Mouse (Mus musculus): Measurements from ENCODE around the gene Gss.
"Not testable (repeated sequence)": the region's sequence is repeated elsewhere in the genome, so short reads cannot be mapped to it uniquely, and the experiment has no call there.

Gss gene

GRCm38 (mm10) chr2:155619817-155620216 lies 27.2 kb upstream of the Gss start:
- CTCF ChIA-PET = interaction anchor here (0.6 kb wide), 1 partner anchor 24 kb away, joined by 4 read pairs; no protein-coding TSS in a partner anchor

DNA sequence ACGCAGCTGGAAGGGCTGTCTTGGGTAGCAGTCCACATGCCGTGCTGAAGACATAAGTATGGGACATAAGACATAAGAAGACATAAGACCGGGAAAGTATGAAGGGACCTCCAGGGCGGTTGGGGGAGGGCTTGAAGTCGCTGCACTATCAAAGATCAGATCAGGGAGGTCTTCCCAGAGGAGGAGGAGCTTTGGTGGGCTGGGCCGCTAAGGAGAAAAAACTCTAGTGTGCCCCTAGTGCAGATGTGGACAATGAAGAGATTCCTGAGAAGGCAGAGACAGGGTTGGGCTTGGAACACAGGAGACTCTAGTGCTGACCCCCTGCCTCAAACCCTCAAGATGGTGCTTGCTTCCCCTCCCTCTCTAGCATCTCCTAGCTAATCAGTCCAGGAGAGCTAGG lies 24.4 kb upstream of the Gss start:
- CTCF ChIA-PET = no interaction called here

- CTCF ChIA-PET = no interaction called here
Observed at GRCm38 (mm10) chr2:155613953-155614352, 21.3 kb upstream of the Gss start.

DNA sequence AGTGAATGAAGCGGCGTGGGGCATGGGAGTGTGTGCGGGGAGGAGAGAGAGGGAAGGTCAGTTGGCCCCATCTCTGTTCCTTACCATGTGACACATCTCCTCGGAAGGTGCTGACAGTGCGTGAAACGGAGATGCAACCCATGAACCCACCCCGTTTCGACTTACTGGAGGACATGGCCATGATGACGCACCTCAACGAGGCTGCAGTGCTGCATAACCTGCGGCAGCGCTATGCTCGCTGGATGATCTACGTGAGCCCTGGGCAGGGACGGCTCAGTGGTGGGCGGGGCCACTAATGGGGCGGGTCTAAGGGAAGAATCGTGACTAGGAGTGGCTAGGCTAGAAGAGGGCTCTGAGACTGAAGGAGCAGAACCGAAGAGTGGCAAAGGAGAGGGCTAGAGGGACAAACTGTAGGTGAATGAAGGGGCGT lies 20.7 kb upstream of the Gss start:
- CTCF ChIA-PET = no interaction called here

DNA sequence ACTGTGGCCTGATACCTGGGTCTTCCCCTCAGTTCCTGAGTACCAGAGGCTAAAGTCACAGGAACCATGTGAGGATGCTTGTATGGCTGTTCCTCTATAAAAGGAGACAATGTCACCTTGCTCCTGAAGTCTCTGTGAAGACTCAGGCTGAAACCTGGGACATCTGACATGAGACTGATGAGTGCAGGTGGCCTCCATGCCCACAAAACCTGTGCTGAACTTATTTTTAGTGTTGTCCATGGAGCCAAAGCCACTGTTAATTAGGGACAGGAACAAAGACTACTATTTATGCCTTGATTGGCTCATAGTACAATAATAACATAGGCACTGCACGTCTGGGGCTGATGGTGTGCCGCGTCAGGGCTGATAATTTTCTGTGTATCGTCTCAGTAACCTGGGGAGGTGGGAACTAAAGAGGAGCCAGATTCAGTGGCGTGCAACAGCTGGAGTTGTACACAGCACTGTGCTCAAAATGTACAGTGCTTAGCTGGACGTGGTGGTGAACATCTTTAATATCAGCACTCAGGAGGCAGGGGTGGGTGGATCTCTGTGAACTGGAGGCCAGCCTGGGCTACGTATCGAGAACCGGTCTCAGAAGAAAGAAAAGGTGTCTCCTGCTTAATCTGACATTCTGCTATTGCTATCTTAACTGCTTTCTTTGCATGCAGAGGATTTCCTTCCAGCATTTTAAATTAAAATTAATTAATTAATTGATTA lies 19.4 kb upstream of the Gss start:
- CTCF ChIA-PET = interaction anchor here (0.5 kb wide), 1 partner anchor 12 kb away, joined by 3 read pairs; no protein-coding TSS in a partner anchor

DNA sequence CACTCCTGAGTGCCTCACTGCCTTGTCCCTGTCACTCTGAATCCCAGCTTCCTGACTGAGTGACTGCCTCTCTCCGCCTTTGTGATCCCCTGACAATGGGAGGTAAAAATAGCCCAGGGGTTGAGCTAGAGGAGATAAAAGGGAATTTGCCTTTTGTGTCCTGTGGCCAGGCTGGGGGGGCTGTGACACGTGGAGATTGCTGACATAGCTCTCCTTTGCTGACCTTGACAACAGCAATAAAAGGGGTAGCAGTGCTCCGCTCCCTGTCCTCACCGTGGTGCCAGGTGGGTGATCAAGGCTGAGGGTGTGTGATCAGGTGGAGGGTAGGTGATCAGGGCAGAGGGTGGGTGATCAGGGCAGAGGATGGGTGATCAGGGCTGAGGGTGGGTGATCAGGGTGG lies 18.4 kb upstream of the Gss start, which contains the start of gene Myh7b:
TSS of gene Myh7b (plus strand) at position 235 of the 400 bp plus-strand sequence.
- CTCF ChIA-PET = interaction anchor here (0.6 kb wide), 1 partner anchor 35 kb away, joined by 10 read pairs; no protein-coding TSS in a partner anchor

GRCm38 (mm10) chr2:155606360-155606759 lies 13.8 kb upstream of the Gss start:
- CTCF ChIA-PET = no interaction called here

GRCm38 (mm10) chr2:155605236-155605589 lies 12.6 kb upstream of the Gss start:
- CTCF ChIA-PET = not testable (repeated sequence)

DNA sequence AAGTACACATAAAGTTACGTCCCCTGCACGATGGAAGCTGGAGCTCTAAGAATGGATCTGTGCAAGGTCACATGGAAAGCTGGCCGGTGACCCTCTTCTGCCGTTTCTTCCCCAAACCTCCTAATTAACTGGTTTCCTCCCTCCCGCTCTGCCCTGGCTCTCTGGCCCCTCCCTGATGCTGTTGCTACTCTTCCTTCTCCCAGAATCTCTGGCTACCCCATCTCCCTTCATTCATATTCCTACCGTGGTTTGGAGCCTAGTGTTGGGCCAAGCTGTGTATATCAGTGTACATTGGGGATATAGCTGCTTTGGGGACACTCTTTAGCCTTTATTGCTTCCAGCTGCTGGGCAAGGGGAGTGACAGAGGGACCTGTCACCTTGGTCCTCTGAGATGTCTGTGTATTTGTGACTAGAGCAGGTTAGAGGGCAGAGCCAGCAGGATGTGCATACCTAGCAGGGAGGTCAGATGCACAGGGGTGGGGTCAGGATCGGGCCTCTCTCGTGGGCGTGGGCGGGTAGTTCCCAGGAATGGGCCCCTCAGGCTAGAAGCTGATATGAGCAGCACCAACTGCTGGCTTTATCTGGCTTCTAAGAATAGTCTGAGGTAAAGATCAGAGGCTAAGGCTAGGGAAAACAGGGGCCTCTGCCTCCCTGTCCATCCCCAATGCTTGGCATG lies 12.1 kb upstream of the Gss start:
- CTCF ChIA-PET = no interaction called here

DNA sequence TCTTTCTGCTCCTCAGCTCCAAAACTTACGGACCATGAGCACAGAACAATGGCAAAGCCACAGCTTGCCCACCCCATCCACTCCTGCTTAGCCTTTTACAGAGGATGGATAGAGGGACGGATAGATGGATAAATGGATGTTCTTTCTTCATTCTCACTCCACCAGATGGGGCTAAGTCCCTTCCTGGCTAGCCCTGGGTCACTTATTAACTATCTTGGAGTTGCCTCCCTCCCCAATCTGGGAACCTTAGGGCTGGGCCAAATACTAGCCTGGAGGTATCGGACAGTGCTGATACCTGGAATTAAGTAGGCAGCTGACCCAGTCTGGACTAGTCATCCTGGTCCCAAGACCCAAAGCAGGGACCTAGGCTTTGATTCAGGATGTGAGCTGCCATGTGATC lies 11.1 kb upstream of the Gss start:
- CTCF ChIA-PET = no interaction called here

DNA sequence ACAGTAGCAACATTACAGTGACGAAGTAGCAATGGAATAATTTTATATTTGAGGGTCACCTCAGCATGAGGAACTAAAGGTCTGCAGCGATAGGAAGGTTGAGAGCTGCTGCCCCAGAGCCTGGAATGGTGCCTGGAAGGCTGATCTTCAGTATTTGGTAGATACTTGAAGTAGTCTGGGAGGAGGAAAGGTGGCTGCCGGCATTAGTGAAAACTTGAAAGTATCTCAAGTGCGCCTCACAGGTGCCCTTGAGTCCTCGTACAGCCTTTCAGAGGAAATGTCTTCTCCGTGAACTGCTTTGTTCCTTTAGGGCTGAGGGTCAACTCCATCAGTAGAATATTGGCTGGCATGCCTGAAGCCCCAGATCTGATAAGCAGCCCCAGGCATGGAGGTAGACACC lies 2.9 kb upstream of the Gss start:
- CTCF ChIA-PET = interaction anchor here (0.6 kb wide), 1 partner anchor 432 kb away, joined by 3 read pairs; no protein-coding TSS in a partner anchor

DNA sequence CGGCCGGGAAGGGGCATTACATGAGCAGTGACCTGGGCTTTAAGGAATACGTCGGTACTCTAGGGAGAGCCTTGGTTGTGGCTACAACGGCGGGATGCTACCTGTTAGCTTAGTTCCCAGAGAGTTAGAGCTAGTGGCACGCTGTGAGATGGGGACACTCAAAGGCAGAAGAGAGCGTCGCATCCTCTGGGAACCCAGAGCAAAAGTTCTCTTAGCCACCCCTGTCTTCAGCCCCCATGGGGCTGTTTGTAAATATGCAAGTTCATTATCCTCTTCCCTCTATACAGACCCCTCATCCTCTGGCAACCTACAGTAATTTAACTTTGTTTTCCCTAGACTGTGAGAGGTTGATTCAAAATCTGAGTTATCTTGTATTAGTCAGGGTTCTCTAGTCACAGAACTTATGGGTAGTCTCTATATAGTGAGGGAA lies 259 bp upstream of the Gss start:
- CTCF ChIA-PET = no interaction called here

- CTCF ChIA-PET = no interaction called here
Observed at GRCm38 (mm10) chr2:155591676-155592075, 934 bp downstream of the Gss start.

DNA sequence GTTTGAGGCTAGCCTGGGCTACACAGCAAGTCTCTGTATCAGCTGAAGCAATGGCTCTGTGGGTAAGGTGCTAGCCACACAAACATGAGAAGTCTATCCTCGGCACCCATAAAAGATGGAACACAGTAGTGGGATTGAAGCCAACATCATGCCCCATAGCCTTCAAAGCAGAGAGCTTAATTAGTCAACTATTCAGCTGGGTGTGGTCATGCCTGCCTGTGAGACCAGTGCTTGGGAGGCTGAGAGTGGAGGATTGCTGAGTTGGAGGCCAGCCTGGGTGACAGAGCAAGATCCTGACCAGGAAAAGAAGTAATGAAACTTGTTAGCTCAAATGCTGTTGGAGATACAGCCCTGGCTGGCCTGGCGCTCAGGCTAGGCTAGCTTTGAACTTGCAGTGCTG lies 1.7 kb downstream of the Gss start:
- CTCF ChIA-PET = no interaction called here

DNA sequence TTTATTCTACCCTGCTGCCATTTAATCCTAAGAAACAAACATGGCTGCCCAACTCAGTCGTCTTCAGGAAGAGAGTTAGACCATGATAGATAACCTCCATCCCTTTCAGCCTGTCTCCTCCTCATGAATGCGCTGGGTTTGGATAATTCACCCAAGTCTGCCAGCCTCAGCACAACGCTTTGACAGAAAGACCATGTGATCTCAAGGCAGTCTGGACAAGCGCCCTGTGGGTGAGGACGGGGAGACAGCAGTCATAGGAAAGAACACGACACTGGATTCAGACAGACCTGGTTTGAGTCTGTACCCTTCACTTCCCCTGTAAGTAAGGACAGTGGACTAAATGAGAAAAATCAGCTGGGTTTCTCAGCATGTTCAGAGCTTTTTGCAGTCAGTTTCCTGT lies 3.1 kb downstream of the Gss start:
- CTCF ChIA-PET = interaction anchor here (0.7 kb wide), 1 partner anchor 63 kb away, joined by 3 read pairs; no protein-coding TSS in a partner anchor

GRCm38 (mm10) chr2:155588136-155588535 lies 4.5 kb downstream of the Gss start:
- CTCF ChIA-PET = no interaction called here

- CTCF ChIA-PET = interaction anchor here (0.7 kb wide), 1 partner anchor 405 kb away, joined by 4 read pairs; no protein-coding TSS in a partner anchor
Observed at GRCm38 (mm10) chr2:155585486-155585885, 7.1 kb downstream of the Gss start.

DNA sequence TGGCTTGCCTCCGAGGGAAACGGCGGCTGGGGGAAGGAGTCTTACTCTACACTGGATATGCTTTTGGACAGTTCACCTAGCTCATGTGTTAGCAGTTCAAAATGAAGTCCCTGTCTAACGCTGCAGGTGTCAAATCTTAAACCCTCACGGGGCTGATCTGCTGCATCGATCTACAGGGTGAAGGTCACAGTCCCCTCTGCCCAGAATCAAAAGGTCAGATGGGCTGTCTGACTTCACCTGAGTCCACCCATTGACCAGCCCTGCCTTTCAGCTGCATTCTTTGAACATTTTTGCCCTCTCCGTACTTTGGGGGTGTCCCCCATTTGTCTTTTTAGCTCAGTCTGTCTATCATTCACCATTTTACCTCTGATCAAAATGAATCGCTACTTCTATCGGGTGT lies 7.5 kb downstream of the Gss start:
- CTCF ChIA-PET = no interaction called here

- CTCF ChIA-PET = interaction anchor here (0.6 kb wide), 1 partner anchor 939 kb away, joined by 28 read pairs; no protein-coding TSS in a partner anchor
Observed at GRCm38 (mm10) chr2:155583927-155584530, 8.6 kb downstream of the Gss start.

GRCm38 (mm10) chr2:155582996-155583395 lies 9.6 kb downstream of the Gss start:
- CTCF ChIA-PET = interaction anchor here (0.6 to 0.7 kb wide), 2 partner anchors 28 to 67 kb away, joined by 3 to 10 read pairs; no protein-coding TSS in a partner anchor

- CTCF ChIA-PET = interaction anchor here (0.6 to 0.7 kb wide), 2 partner anchors 28 to 66 kb away, joined by 3 to 10 read pairs; no protein-coding TSS in a partner anchor
Observed at GRCm38 (mm10) chr2:155582384-155582995, 10.1 kb downstream of the Gss start.

DNA sequence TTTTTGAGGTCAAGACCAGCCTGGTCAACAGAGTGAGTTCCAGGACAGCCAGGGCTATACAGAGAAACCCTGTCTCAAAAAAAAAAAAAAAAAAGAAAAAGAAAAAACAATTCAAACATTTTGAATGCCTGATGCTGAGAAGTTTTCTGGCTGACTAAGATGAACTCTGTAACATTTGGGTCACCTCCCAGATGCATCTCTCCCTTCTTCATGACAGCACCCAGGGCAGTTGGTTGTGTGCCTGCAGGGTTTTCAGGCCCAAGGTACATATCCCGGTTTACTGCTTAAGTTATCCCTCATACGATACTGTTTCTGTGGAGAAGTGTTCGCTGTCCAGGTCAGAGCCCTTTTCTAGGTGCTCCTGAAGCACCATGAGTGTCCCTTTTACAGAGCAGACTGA lies 12.3 kb downstream of the Gss start:
- CTCF ChIA-PET = no interaction called here
